Mouse (Mus musculus): ENCODE data around the gene Dnajb3. TPM values are rescaled to one million over a fixed set of nuclear protein-coding genes. Genes with fewer than 3 reads are reported as not detected.

Dnajb3 gene
- not detected in 2 replicates for total RNA-seq (2012; rRNA removed)
- total RNA-seq (2014; rRNA removed), result not detected in 2 replicates
- polyA plus RNA-seq (2012; ENCODE audit: insufficient read length, low read depth), result not detected in 2 replicates

DNA sequence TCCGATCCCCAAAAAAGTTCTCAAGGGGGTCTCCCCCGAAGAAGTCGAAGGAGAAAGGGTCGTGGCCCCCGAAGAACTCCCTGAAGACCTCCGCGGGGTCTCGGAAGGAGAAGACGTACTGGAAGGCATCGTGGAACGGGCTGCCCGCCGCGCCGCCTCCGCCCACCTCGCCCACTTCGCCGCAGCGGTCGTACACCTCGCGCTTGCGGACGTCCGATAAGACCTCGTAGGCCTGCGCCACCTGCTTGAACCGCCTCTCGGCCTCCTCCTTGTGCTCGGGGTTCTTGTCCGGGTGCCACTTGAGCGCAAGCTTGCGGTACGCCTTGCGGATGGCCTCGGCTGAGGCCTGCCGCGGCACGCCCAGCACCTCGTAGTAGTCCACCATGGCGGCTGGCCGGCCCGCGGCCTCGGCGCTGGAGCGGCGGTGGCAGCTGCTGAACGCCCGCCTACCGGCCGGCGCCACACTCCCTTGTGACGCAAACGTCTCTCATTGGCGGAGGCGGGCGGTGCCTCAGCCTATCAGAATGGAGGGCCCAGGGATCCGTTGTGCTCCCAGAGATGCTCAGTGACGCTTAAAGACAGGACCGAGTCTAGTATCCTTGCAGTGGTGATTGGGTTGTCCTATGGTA is at the start of gene Dnajb3:
Dnajb3 (minus strand) TSS at position 489 of the 629 bp plus-strand sequence.
- no peaks in the 10 kb centered on the region for H3K4me1 ChIP-seq (ENCODE audit: control insufficient read depth in 1 of 2, insufficient read depth in 2 of 2)
- H3K4me3 ChIP-seq (replicated peaks in 1 of 3; ENCODE audit: low read depth in 2 of 3, low read length in 2 of 3, poor library complexity in 1 of 3), result no peak within 1 kb of the TSS
- H3K27me3 ChIP-seq (replicated peaks), result no peaks in the 10 kb centered on the region
- no peak within 1 kb of the TSS for H3K4me2 ChIP-seq (ENCODE audit: insufficient read depth, low read depth, poor library complexity, severe bottlenecking)
- DNase-seq (ENCODE audit: extremely low read depth), result no peak
- H3K79me2 ChIP-seq (replicated peaks; ENCODE audit: control insufficient read depth, extremely low read depth, insufficient read depth, poor library complexity, severe bottlenecking), result no peaks in the 10 kb centered on the region
- peaks cover 2% of the 10 kb centered on the region for H3K9me3 ChIP-seq (replicated peaks; ENCODE audit: low read length)
- no peak within 1 kb of the TSS for H3K9ac ChIP-seq (ENCODE audit: insufficient read depth, low read depth)
- peaks cover 0 to 8% of the 10 kb centered on the region in 2 experiments for H3K36me3 ChIP-seq (replicated peaks in 1 of 2; ENCODE audit: control insufficient read depth in 1 of 2, insufficient read depth in 1 of 2, low read length in 1 of 2)
- no peak for TF ChIP-seq ZC3H11A (IDR thresholded peaks at IDR 0.05; ENCODE audit: low read depth, low read length)
- TF ChIP-seq MAZ (IDR thresholded peaks at IDR 0.05; ENCODE audit: low read depth, low read length), result no peak
- no peak within 1 kb of the TSS for H3K27ac ChIP-seq (ENCODE audit: insufficient read depth, low read depth)
- in situ Hi-C loops (cut with MboI; ENCODE audit: low pct_ligation_motif_present, low pct_unique_long_range_greater_than_20kb, low sequenced_read_pairs) (no loop called here), dilution Hi-C loops (cut with MboI; ENCODE audit: extremely low pct_ligation_motif_present, extremely low pct_unique_long_range_greater_than_20kb, low sequenced_read_pairs) (no loop called here)

DNA sequence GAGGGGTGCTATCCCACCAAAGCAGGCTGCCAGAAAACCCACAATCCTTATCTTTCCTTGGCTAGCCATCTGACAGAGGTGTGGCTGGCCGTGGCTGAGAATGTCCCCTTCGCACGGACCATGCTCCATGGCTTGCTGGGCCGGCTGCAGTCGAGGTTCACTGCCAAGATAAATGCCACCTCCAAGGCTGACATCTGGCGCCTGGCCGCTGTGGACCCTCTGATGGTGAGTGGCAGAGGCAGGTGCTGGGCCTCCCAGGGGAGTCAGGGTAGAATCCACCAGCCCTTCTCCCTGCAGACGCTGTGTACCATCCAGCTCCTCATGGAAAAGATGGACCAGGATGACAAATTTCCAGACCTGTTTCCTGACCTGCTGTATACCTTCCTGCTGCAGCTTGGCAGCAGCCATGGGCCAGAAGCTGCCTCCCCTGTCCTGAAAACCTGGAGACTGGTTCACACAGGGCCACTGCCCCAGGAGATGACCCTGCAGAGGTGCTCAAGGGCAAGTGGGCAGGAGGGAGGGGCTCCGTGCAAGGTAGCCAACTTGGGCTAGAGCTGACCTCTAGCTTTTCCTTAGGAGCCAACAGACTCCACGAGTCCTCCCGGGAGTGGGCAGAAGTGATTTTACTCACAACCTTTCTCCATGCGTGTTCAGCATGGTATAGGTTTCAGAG is 49.3 kb upstream of the Dnajb3 start:
- Histone ChIP-seq H3K79me2 (replicated peaks; ENCODE audit: control insufficient read depth, extremely low read depth, insufficient read depth, poor library complexity, severe bottlenecking) (no peaks in the 10 kb centered on the region), H3K4me2 (ENCODE audit: insufficient read depth, low read depth, poor library complexity, severe bottlenecking) (no peak overlapping the region), H3K27ac (ENCODE audit: insufficient read depth, low read depth) (no peak overlapping the region), H3K4me3 (replicated peaks in 1 of 3; ENCODE audit: low read depth in 2 of 3, low read length in 2 of 3, poor library complexity in 1 of 3) (no peak overlapping the region), H3K9me3 (replicated peaks; ENCODE audit: low read length) (peaks cover 67% of the 10 kb centered on the region), H3K9ac (ENCODE audit: insufficient read depth, low read depth) (no peak overlapping the region), H3K36me3 (replicated peaks in 1 of 2; ENCODE audit: control insufficient read depth in 1 of 2, insufficient read depth in 1 of 2, low read length in 1 of 2) (peaks cover 0 to 6% of the 10 kb centered on the region in 2 experiments), H3K4me1 (ENCODE audit: control insufficient read depth in 1 of 2, insufficient read depth in 2 of 2) (peaks cover 0 to 10% of the 10 kb centered on the region in 2 experiments; a peak in 2 of 4 replicates), H3K27me3 (replicated peaks) (peaks cover 10% of the 10 kb centered on the region)
- dilution Hi-C loops (cut with MboI; ENCODE audit: extremely low pct_ligation_motif_present, extremely low pct_unique_long_range_greater_than_20kb, low sequenced_read_pairs), result no loop called here
- in situ Hi-C loops (cut with MboI; ENCODE audit: low pct_ligation_motif_present, low pct_unique_long_range_greater_than_20kb, low sequenced_read_pairs), result no loop called here
- no peak for TF ChIP-seq RAD21 (IDR thresholded peaks at IDR 0.05; ENCODE audit: low read depth, low read length)
- no peak for TF ChIP-seq TCF12 (IDR thresholded peaks at IDR 0.05; ENCODE audit: low read depth, low read length)
- TF ChIP-seq JUN (IDR thresholded peaks at IDR 0.05; ENCODE audit: insufficient read depth, low read depth, low read length), result no peak
- no peak for TF ChIP-seq UBTF (IDR thresholded peaks at IDR 0.05; ENCODE audit: low read depth, low read length)
- no peak for TF ChIP-seq ELF1 (IDR thresholded peaks at IDR 0.05; ENCODE audit: low read depth, low read length)
- no peak for TF ChIP-seq MEF2A (IDR thresholded peaks at IDR 0.05; ENCODE audit: borderline replicate concordance, low read depth, low read length)
- no peak for TF ChIP-seq MAZ (IDR thresholded peaks at IDR 0.05; ENCODE audit: low read depth, low read length)
- TF ChIP-seq MAFK (IDR thresholded peaks at IDR 0.05; ENCODE audit: insufficient replicate concordance, low read length), result no peak
- no peak for TF ChIP-seq MAX (IDR thresholded peaks at IDR 0.05; ENCODE audit: low read length)
- no peak for TF ChIP-seq USF1 (IDR thresholded peaks at IDR 0.05; ENCODE audit: low read depth, low read length)
- no peak for TF ChIP-seq CTCF (conservative IDR thresholded peaks at IDR 0.05 in 1 of 2, IDR thresholded peaks at IDR 0.05 in 1 of 2; ENCODE audit: low read depth in 2 of 2, low read length in 2 of 2)
- no peak for TF ChIP-seq TBP (conservative IDR thresholded peaks at IDR 0.05; ENCODE audit: low read depth, low read length)
- no peak for TF ChIP-seq RCOR1 (conservative IDR thresholded peaks at IDR 0.05; ENCODE audit: low read depth, low read length)
- TF ChIP-seq USF2 (conservative IDR thresholded peaks at IDR 0.05; ENCODE audit: low read depth, low read length), result no peak
- TF ChIP-seq ZC3H11A (IDR thresholded peaks at IDR 0.05; ENCODE audit: low read depth, low read length), result no peak
- TF ChIP-seq CHD2 (IDR thresholded peaks at IDR 0.05; ENCODE audit: low read length), result no peak
- DNase-seq (ENCODE audit: extremely low read depth), result no peak

Data from CH12.LX (cell line).